Mouse (Mus musculus): ENCODE data around the gene Tmem63b. TPM values are rescaled to one million over a fixed set of nuclear protein-coding genes. Genes with fewer than 3 reads are reported as not detected.
"Not testable (repeated sequence)": the region's sequence is repeated elsewhere in the genome, so short reads cannot be mapped to it uniquely, and the experiment has no call there.

Tmem63b gene
- total and polyA plus RNA-seq, 3 experiments, result 12.3 to 37.9 TPM; not detected in 1

DNA sequence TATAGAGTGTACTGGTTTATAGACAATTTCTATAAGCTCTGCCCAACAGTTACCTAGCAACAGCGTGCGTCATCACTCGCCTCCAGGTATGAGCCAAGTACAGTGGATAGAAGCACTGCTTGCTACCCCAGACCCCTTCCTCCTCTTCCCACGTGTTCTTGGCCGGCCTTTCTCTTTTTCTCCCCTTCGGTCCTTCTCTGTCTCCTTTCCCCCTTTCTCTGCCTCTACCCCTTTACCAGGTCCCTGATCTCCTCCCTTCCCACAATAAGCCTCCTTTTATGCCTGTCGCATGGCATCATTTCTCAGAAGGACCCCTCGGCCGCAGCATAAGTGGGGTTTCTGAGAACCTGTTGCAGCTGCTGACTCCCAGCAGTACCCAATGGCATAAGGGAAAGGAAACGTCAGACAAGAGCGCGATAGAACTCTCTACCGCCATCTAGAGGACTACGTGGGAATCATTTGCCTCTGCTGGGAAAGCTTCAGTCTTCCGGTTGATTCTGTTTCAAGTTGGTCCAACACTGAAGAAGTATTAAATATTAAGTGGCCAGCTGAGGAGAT lies 60.0 kb downstream of the Tmem63b start (continued):
- no peak for TF ChIP-seq KAT2A (conservative IDR thresholded peaks at IDR 0.05; ENCODE audit: low read depth, low read length)
- no peak for TF ChIP-seq MEF2A (IDR thresholded peaks at IDR 0.05; ENCODE audit: extremely low read depth, insufficient replicate concordance, low read depth, low read length, poor library complexity, severe bottlenecking)
- no peak for TF ChIP-seq USF2 (IDR thresholded peaks at IDR 0.05; ENCODE audit: borderline replicate concordance in 1 of 2, insufficient read depth in 1 of 2, low read depth in 1 of 2, low read length in 2 of 2)
- no peak for TF ChIP-seq MAZ (IDR thresholded peaks at IDR 0.05; ENCODE audit: low read depth, low read length)
- peak; percentile 96 for TF ChIP-seq MYC (IDR thresholded peaks at IDR 0.05; ENCODE audit: low read depth, low read length)
- no peak for TF ChIP-seq UBTF (IDR thresholded peaks at IDR 0.05; ENCODE audit: borderline replicate concordance, insufficient read depth, low read depth, low read length)
- TF ChIP-seq BHLHE40 (IDR thresholded peaks at IDR 0.05; ENCODE audit: borderline replicate concordance, low read depth, low read length), result no peak
- peak; percentile 53 for TF ChIP-seq RAD21 (IDR thresholded peaks at IDR 0.05; ENCODE audit: low read depth, low read length)
- no peak for TF ChIP-seq JUND (IDR thresholded peaks at IDR 0.05; ENCODE audit: low read depth, low read length)
- TF ChIP-seq TCF12 (IDR thresholded peaks at IDR 0.05; ENCODE audit: low read depth, low read length), result no peak
- TF ChIP-seq NRF1 (IDR thresholded peaks at IDR 0.05; ENCODE audit: insufficient read depth, low read depth, low read length, poor library complexity, severe bottlenecking), result no peak
- peak; percentile 82 for TF ChIP-seq MAX (IDR thresholded peaks at IDR 0.05; ENCODE audit: low read length)
- peak; percentile 73 for TF ChIP-seq NELFE (IDR thresholded peaks at IDR 0.05; ENCODE audit: low read depth, low read length)
- peak; percentile 53; the same call in 1 of the 2 replicates for TF ChIP-seq ELF1 (IDR thresholded peaks at IDR 0.05; ENCODE audit: low read depth, low read length)
- TF ChIP-seq MXI1 (IDR thresholded peaks at IDR 0.05; ENCODE audit: low read depth, low read length), result peak; percentile 93
- TF ChIP-seq POLR2AphosphoS5 (IDR thresholded peaks at IDR 0.05; ENCODE audit: borderline replicate concordance, low read depth, low read length), result no peak
- TF ChIP-seq TAL1 (IDR thresholded peaks at IDR 0.05; ENCODE audit: low read length), result no peak
- no peak for TF ChIP-seq CHD1 (IDR thresholded peaks at IDR 0.05; ENCODE audit: low read depth, low read length)
- no peak for TF ChIP-seq GATA1 (IDR thresholded peaks at IDR 0.05; ENCODE audit: low read depth, low read length)

- not testable (repeated sequence) for H3K79me2 ChIP-seq (ENCODE audit: control insufficient read depth, insufficient read depth, low read length, poor library complexity); H3K9ac ChIP-seq (ENCODE audit: control insufficient read depth, low read depth, low read length, poor library complexity, severe bottlenecking); H3K27ac ChIP-seq (ENCODE audit: control insufficient read depth, low read depth, low read length); H3K4me3 ChIP-seq (ENCODE audit: control insufficient read depth in 1 of 2, insufficient read depth in 1 of 2, low read depth in 2 of 2, low read length in 2 of 2); H3K27me3 ChIP-seq (ENCODE audit: control insufficient read depth in 1 of 2, insufficient read depth in 2 of 2, low read length in 2 of 2); H3K36me3 ChIP-seq (ENCODE audit: control insufficient read depth in 1 of 2, insufficient read depth in 2 of 2, low read length in 2 of 2); DNase-seq (ENCODE audit: low read depth, low spot score); H3K9me3 ChIP-seq (replicated peaks; ENCODE audit: insufficient read depth, low read length)
- H3K4me1 ChIP-seq (ENCODE audit: control insufficient read depth in 1 of 2, insufficient read depth in 2 of 2, low read length in 2 of 2), result peaks cover 0 to 26% of the 10 kb centered on the region in 2 experiments
- TF ChIP-seq ZNF384 (IDR thresholded peaks at IDR 0.05; ENCODE audit: low read depth, low read length), result peak; percentile 73
Observed at GRCm38 (mm10) chr17:45623425-45623824, 63.3 kb downstream of the Tmem63b start.
